Mouse (Mus musculus): Measurements from ENCODE around the gene Tollip. TPM values are rescaled to one million over a fixed set of nuclear protein-coding genes. Genes with fewer than 3 reads are reported as not detected.
"Not testable (repeated sequence)": the region's sequence is repeated elsewhere in the genome, so short reads cannot be mapped to it uniquely, and the experiment has no call there.

Tollip gene
- polyA plus RNA-seq, 1 experiment from 2014 or later: 43.0 TPM

DNA sequence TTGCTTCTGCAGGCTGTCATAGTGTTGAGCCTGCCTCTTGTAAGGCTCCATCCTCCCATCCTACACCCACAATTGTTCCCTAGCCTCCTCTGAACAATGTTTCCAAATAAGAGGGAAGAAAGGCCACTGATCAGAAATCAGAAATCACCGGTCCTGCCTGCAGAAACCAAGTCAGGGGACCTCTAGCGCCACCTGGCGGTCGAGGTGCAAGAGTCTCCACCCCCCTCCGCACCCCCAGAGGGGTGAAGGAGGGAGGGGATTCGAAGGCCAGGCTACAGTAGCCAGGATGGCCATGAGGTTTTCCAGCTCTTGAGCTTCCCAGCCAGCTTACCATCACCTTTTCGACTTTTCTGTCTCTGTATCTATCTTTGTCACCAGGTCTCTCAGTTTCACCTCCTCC lies 6.6 kb upstream of the Tollip start:
- WGBS: 9% methylated on average over 7 of the region's 7 CpGs
- Histone ChIP-seq H3K27ac (no peak overlapping the region), H3K36me3 (no peaks in the 10 kb centered on the region), H3K4me3 (replicated peaks) (no peak overlapping the region), H3K4me1 (no peaks in the 10 kb centered on the region), H3K27me3 (replicated peaks) (no peaks in the 10 kb centered on the region), H3K4me2 (no peak overlapping the region), H3K9me3 (no peaks in the 10 kb centered on the region), H3K9ac (no peak overlapping the region)
- ATAC-seq (ENCODE audit: insufficient read depth, low FRiP score, low read depth): no peak

- not testable (repeated sequence) for H3K9me3 ChIP-seq; H3K4me3 ChIP-seq (replicated peaks); H3K27me3 ChIP-seq (replicated peaks); ATAC-seq (ENCODE audit: insufficient read depth, low FRiP score, low read depth); H3K36me3 ChIP-seq; H3K9ac ChIP-seq; H3K4me2 ChIP-seq; H3K27ac ChIP-seq; H3K4me1 ChIP-seq
- WGBS: 92% methylated on average over 17 of the region's 17 CpGs
Observed at GRCm38 (mm10) chr7:141924121-141924520, 5.8 kb upstream of the Tollip start.

- WGBS: 56% methylated on average over 3 of the region's 3 CpGs
- Histone ChIP-seq H3K4me1 (no peaks in the 10 kb centered on the region), H3K27ac (no peak overlapping the region), H3K9ac (no peak overlapping the region), H3K4me3 (replicated peaks) (no peak overlapping the region), H3K36me3 (no peaks in the 10 kb centered on the region), H3K27me3 (replicated peaks) (peaks cover 10% of the 10 kb centered on the region), H3K4me2 (no peak overlapping the region), H3K9me3 (no peaks in the 10 kb centered on the region)
- no peak for ATAC-seq (ENCODE audit: insufficient read depth, low FRiP score, low read depth)
Observed at GRCm38 (mm10) chr7:141911305-141911704, 7.0 kb downstream of the Tollip start.

- no peaks in the 10 kb centered on the region for H3K9me3 ChIP-seq
- H3K27me3 ChIP-seq (replicated peaks): peaks cover 15% of the 10 kb centered on the region
- H3K4me2 ChIP-seq: no peak overlapping the region
- H3K36me3 ChIP-seq: no peaks in the 10 kb centered on the region
- H3K27ac ChIP-seq: no peak overlapping the region
- H3K4me1 ChIP-seq: no peaks in the 10 kb centered on the region
- H3K9ac ChIP-seq: no peak overlapping the region
- no peak overlapping the region for H3K4me3 ChIP-seq (replicated peaks)
- no peak for ATAC-seq (ENCODE audit: insufficient read depth, low FRiP score, low read depth)
- 71% methylated on average over 6 of the region's 6 CpGs for WGBS
Observed at GRCm38 (mm10) chr7:141908591-141908990, 9.7 kb downstream of the Tollip start.

DNA sequence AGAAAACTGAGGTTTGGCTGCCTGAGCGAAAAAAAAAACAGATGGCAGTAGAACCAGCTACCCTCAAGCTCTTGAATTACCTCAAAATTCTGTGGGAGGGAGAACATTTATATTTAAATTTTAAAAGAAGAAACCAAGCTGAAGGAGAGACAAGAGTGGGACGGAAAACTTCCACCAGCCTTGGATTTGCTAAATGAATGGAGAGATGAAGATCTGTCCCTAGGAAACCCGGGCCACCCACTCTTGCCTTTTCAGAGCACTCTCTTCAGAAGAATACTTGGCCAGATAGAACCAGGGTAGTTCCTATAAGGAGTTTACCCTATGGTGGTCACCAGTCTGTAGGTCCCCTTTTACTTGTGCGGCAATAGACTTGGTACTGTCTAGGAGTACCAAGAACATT lies 15.5 kb downstream of the Tollip start:
- Histone ChIP-seq H3K36me3 (no peaks in the 10 kb centered on the region), H3K27me3 (replicated peaks) (0 out of 2 replicates have a peak, but pooled peaks cover 4% of the 10 kb centered on the region), H3K4me2 (peak overlapping the region; percentile 61), H3K9me3 (no peaks in the 10 kb centered on the region), H3K4me3 (replicated peaks) (peak overlapping the region; percentile 72), H3K4me1 (peaks cover 13% of the 10 kb centered on the region), H3K9ac (no peak overlapping the region), H3K27ac (no peak overlapping the region)
- WGBS: 58% methylated on average over 4 of the region's 4 CpGs
- no peak for ATAC-seq (ENCODE audit: insufficient read depth, low FRiP score, low read depth)

- under 1% methylated on average over 44 of the region's 44 CpGs for WGBS
- peak overlapping the region; percentile 64 for H3K4me2 ChIP-seq
- peak overlapping the region; percentile 48; the same call in 1 of the 2 replicates for H3K27ac ChIP-seq
- H3K4me3 ChIP-seq (replicated peaks): peak overlapping the region; percentile 72
- H3K4me1 ChIP-seq: peaks cover 13% of the 10 kb centered on the region
- peak; percentile 98 for ATAC-seq (ENCODE audit: insufficient read depth, low FRiP score, low read depth)
- no peaks in the 10 kb centered on the region for H3K9me3 ChIP-seq
- peak overlapping the region; percentile 68 for H3K9ac ChIP-seq
- no peaks in the 10 kb centered on the region for H3K36me3 ChIP-seq
- 0 out of 2 replicates have a peak, but pooled peaks cover 4% of the 10 kb centered on the region for H3K27me3 ChIP-seq (replicated peaks)
Observed at GRCm38 (mm10) chr7:141902269-141902729, 16.0 kb downstream of the Tollip start.

GRCm38 (mm10) chr7:141901825-141902224 lies 16.5 kb downstream of the Tollip start:
- peak overlapping the region; percentile 68 for H3K9ac ChIP-seq
- H3K9me3 ChIP-seq: no peaks in the 10 kb centered on the region
- peaks cover 13% of the 10 kb centered on the region for H3K4me1 ChIP-seq
- H3K27ac ChIP-seq: peak overlapping the region; percentile 48; the same call in 1 of the 2 replicates
- peak overlapping the region; percentile 72 for H3K4me3 ChIP-seq (replicated peaks)
- ATAC-seq (ENCODE audit: insufficient read depth, low FRiP score, low read depth): peak; percentile 48; the same call in 1 of the 2 replicates
- H3K27me3 ChIP-seq (replicated peaks): 0 out of 2 replicates have a peak, but pooled peaks cover 4% of the 10 kb centered on the region
- H3K36me3 ChIP-seq: no peaks in the 10 kb centered on the region
- WGBS: under 1% methylated on average over 16 of the region's 16 CpGs
- H3K4me2 ChIP-seq: peak overlapping the region; percentile 64

DNA sequence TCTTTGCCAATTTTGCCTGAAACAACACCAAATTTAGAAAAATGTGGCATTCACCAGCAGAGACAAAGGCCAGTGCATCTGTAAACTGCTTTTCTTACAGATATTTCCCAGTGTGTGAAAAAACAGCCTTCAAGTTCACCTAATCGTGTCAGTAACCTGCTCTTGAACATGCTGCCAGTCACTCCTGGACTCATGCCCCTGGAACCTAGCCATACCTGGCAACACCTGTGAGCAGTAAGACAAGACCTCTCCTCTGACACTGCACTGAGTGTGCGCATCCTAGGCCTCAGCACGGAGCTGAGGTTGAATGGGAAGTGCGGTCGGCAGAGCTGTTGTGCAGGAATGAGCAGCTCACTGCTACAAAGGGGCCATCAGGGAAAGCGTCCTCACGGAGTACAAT lies 26.2 kb downstream of the Tollip start:
- no peak overlapping the region for H3K4me3 ChIP-seq (replicated peaks)
- H3K9me3 ChIP-seq: no peaks in the 10 kb centered on the region
- H3K27ac ChIP-seq: no peak overlapping the region
- 93% methylated on average over 7 of the region's 7 CpGs for WGBS
- no peaks in the 10 kb centered on the region for H3K27me3 ChIP-seq (replicated peaks)
- H3K9ac ChIP-seq: no peak overlapping the region
- no peak overlapping the region for H3K4me2 ChIP-seq
- H3K36me3 ChIP-seq: peaks cover 43% of the 10 kb centered on the region
- no peaks in the 10 kb centered on the region for H3K4me1 ChIP-seq
- ATAC-seq (ENCODE audit: insufficient read depth, low FRiP score, low read depth): no peak

- no peak for ATAC-seq (ENCODE audit: insufficient read depth, low FRiP score, low read depth)
- Histone ChIP-seq H3K27me3 (replicated peaks) (no peaks in the 10 kb centered on the region), H3K9ac (no peak overlapping the region), H3K4me2 (no peak overlapping the region), H3K27ac (no peak overlapping the region), H3K4me1 (no peaks in the 10 kb centered on the region), H3K36me3 (peaks cover 28% of the 10 kb centered on the region), H3K4me3 (replicated peaks) (no peak overlapping the region), H3K9me3 (no peaks in the 10 kb centered on the region)
- 89% methylated on average over 2 of the region's 2 CpGs for WGBS
Observed at GRCm38 (mm10) chr7:141878813-141879212, 39.5 kb downstream of the Tollip start.

DNA sequence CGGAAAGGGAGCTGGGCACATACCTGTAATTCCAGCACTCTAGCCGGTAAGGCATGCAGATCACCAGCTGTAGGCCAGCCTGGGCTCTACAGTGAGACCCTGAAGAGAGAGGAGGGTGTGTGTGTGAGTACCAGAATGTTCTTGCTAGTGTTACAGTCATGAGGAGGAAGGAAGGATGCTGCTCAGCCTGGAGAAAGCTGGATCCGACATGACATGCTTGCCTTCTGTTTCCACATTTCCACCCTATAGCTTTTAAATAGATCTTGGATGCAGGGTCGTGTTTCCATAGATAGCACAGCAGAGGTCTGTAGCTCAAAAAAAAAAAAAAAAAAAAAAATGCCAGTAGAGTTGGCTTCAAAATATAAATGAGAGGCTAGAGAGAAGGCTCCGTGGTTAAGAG lies 43.4 kb downstream of the Tollip start:
- no peak overlapping the region for H3K4me2 ChIP-seq
- 84% methylated on average over 5 of the region's 5 CpGs for WGBS
- no peak overlapping the region for H3K27ac ChIP-seq
- no peak for ATAC-seq (ENCODE audit: insufficient read depth, low FRiP score, low read depth)
- H3K4me3 ChIP-seq (replicated peaks): no peak overlapping the region
- H3K4me1 ChIP-seq: no peaks in the 10 kb centered on the region
- no peak overlapping the region for H3K9ac ChIP-seq
- H3K27me3 ChIP-seq (replicated peaks): no peaks in the 10 kb centered on the region
- H3K36me3 ChIP-seq: peaks cover 5% of the 10 kb centered on the region; the same call in 1 of the 2 replicates
- no peaks in the 10 kb centered on the region for H3K9me3 ChIP-seq

- Histone ChIP-seq H3K4me2 (no peak overlapping the region), H3K36me3 (0 out of 2 replicates have a peak, but pooled peaks cover 2% of the 10 kb centered on the region), H3K9ac (no peak overlapping the region), H3K9me3 (no peaks in the 10 kb centered on the region), H3K27me3 (replicated peaks) (no peaks in the 10 kb centered on the region), H3K27ac (no peak overlapping the region), H3K4me1 (no peaks in the 10 kb centered on the region), H3K4me3 (replicated peaks) (no peak overlapping the region)
- WGBS: 75% methylated on average over 5 of the region's 5 CpGs
- ATAC-seq (ENCODE audit: insufficient read depth, low FRiP score, low read depth): no peak
Observed at GRCm38 (mm10) chr7:141870553-141870952, 47.8 kb downstream of the Tollip start.

GRCm38 (mm10) chr7:141869644-141870043 lies 48.7 kb downstream of the Tollip start:
- Histone ChIP-seq H3K9ac (no peak overlapping the region), H3K4me2 (no peak overlapping the region), H3K27me3 (replicated peaks) (no peaks in the 10 kb centered on the region), H3K4me3 (replicated peaks) (no peak overlapping the region), H3K9me3 (no peaks in the 10 kb centered on the region), H3K27ac (no peak overlapping the region), H3K36me3 (0 out of 2 replicates have a peak, but pooled peaks cover 2% of the 10 kb centered on the region), H3K4me1 (no peaks in the 10 kb centered on the region)
- no peak for ATAC-seq (ENCODE audit: insufficient read depth, low FRiP score, low read depth)
- WGBS: 69% methylated on average over 5 of the region's 5 CpGs

DNA sequence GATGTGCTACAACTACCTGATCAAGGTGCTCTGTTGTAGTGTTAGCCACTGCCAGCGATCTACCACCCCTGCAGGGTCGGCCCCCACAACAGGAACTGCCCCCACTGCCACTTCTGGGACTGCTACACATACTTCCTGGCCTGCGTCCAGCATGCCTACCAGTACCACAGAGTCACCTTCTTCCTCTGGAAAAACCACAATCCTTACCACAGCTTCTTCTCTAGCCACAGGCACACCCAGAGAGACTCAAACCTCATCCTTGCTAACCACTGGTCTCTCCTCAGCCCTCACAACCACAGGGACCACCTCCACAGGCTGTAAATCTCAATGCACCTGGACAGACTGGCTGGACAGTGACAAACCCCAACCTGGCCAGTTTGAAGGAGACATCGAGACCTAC lies 57.3 kb downstream of the Tollip start:
- no peak for ATAC-seq (ENCODE audit: insufficient read depth, low FRiP score, low read depth)
- no peaks in the 10 kb centered on the region for H3K9me3 ChIP-seq
- H3K27ac ChIP-seq: no peak overlapping the region
- no peaks in the 10 kb centered on the region for H3K4me1 ChIP-seq
- WGBS: 68% methylated on average over 4 of the region's 4 CpGs
- no peaks in the 10 kb centered on the region for H3K36me3 ChIP-seq
- no peak overlapping the region for H3K4me3 ChIP-seq (replicated peaks)
- H3K27me3 ChIP-seq (replicated peaks): no peaks in the 10 kb centered on the region
- H3K9ac ChIP-seq: no peak overlapping the region
- no peak overlapping the region for H3K4me2 ChIP-seq
